Mouse (Mus musculus): ENCODE data around the gene Apod.

DNA sequence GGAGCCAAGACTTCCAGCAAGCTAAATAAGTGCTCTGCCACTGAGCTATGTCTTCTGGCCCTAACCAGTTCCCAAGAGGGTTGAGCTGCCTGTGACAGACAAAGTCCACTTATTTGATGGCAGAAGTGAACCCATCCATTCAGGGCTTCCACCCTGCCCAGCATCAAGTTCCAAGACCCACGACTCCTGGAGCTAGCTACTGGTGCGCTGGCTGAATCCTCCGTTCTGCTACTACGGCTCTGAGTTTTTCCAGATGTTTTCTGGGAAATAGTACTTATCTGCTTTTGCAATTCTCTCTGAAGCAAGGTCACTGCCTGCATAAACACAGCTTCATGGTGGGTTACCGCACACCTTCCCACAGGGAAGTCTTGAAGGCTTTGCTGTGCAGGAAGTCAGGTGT, 11.4 kb upstream of the Apod start:
- no peak for TF ChIP-seq ETS1 (conservative IDR thresholded peaks at IDR 0.05; ENCODE audit: low read depth, low read length)
- TF ChIP-seq POLR2A (IDR thresholded peaks at IDR 0.05; ENCODE audit: low read depth, low read length), result no peak
- TF ChIP-seq GABPA (IDR thresholded peaks at IDR 0.05; ENCODE audit: insufficient replicate concordance, low read depth, low read length), result no peak
- TF ChIP-seq POLR2AphosphoS2 (IDR thresholded peaks at IDR 0.05; ENCODE audit: low read depth, low read length), result no peak
- no peak for TF ChIP-seq USF2 (conservative IDR thresholded peaks at IDR 0.05; ENCODE audit: low read depth, low read length)
- no peak for TF ChIP-seq MAX (IDR thresholded peaks at IDR 0.05; ENCODE audit: low read length)
- TF ChIP-seq EP300 (IDR thresholded peaks at IDR 0.05; ENCODE audit: low read length), result no peak
- no peak for TF ChIP-seq E2F4 (IDR thresholded peaks at IDR 0.05; ENCODE audit: insufficient replicate concordance, low read depth, low read length)
